ENCODE assay signal across 8 mouse cellular contexts in the genomic region with DNA sequence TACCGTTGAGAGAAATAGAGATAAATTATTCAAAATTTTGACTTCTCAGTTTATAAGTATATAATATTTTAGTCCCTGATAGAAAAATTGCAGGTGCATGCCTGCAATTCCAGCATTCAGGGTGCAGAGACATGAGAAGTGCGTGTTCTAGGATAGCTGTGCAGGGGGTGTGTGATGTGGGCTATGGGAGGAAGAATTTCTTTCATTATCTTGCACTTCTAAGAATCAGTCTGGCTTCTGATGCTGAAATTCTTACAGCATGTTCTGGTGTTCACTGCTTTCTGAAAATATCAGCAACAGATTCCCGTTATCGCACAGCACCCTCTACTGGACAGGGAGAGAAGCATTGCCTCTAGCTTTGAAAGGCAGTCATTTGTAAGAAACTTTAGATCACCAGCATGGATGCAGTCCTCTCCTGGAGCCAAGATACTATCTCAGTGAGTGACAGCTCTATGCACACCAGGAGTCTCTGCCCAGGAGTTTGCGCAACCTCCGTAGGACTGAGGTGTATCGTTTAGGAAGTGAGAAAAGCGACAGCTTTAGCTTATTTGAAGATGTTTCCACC.
A peak's percentile ranks its signal among the peaks of the same experiment; 100 is the strongest.
DNase-seq lines count a peak whose midpoint lies in the region; ATAC-seq and TF ChIP-seq lines count a peak whose summit lies in the region.

No protein-coding gene starts in this region.

- H3K4me2 ChIP-seq in intestine, embryonic 14.5 days (ENCODE audit: low read length): no peak overlapping the region
- H3K4me2 ChIP-seq in midbrain, postnatal 0 days (ENCODE audit: low read depth, low read length, poor library complexity, severe bottlenecking): peak overlapping the region; percentile 33; the same call in 1 of the 2 replicates
- H3K4me2 ChIP-seq in stomach, postnatal 0 days (replicated peaks; ENCODE audit: low read depth): 0 out of 2 replicates have a peak overlapping the region, but pooled peaks have one; percentile 21

- TF ChIP-seq CTCF in midbrain, postnatal 0 days (IDR thresholded peaks at IDR 0.05): peak; percentile 93
- peak; percentile 97 for TF ChIP-seq CTCF in stomach, postnatal 0 days (IDR thresholded peaks at IDR 0.05; ENCODE audit: low read depth)

- no peaks in the 10 kb centered on the region for H3K27me3 ChIP-seq in intestine, embryonic 14.5 days (replicated peaks; ENCODE audit: control insufficient read depth, insufficient read depth, low read length)
- no peaks in the 10 kb centered on the region for H3K27me3 ChIP-seq in midbrain, postnatal 0 days (ENCODE audit: insufficient read depth, low read length)
- no peaks in the 10 kb centered on the region for H3K27me3 ChIP-seq in stomach, postnatal 0 days (ENCODE audit: control insufficient read depth, insufficient read depth, low read length)

- H3K27ac ChIP-seq in intestine, embryonic 14.5 days (ENCODE audit: low read depth): no peak overlapping the region
- H3K27ac ChIP-seq in midbrain, postnatal 0 days (ENCODE audit: low read depth, low read length): no peak overlapping the region
- no peak overlapping the region for H3K27ac ChIP-seq in stomach, postnatal 0 days (replicated peaks)

- no peaks in the 10 kb centered on the region for H3K4me1 ChIP-seq in intestine, embryonic 14.5 days (replicated peaks; ENCODE audit: control insufficient read depth, insufficient read depth, low read length)
- H3K4me1 ChIP-seq in midbrain, postnatal 0 days (ENCODE audit: insufficient read depth, low read length): no peaks in the 10 kb centered on the region
- no peaks in the 10 kb centered on the region for H3K4me1 ChIP-seq in stomach, postnatal 0 days (replicated peaks; ENCODE audit: control insufficient read depth, insufficient read depth)

- H3K9ac ChIP-seq in intestine, embryonic 14.5 days (ENCODE audit: low read length): no peak overlapping the region
- no peak overlapping the region for H3K9ac ChIP-seq in midbrain, postnatal 0 days (replicated peaks; ENCODE audit: low read length, poor library complexity, severe bottlenecking)
- no peak overlapping the region for H3K9ac ChIP-seq in stomach, postnatal 0 days (ENCODE audit: low read length)

- intact Hi-C loops in left cerebral cortex, postnatal 36 days (cut with DNase I): loop anchor here (10.0 kb wide), 1 partner anchor 414 kb away; no protein-coding TSS in a partner anchor

- no peaks in the 10 kb centered on the region for H3K9me3 ChIP-seq in intestine, embryonic 14.5 days (ENCODE audit: control insufficient read depth, low read length)
- H3K9me3 ChIP-seq in midbrain, postnatal 0 days (ENCODE audit: low read length): no peaks in the 10 kb centered on the region
- H3K9me3 ChIP-seq in stomach, postnatal 0 days (ENCODE audit: control insufficient read depth, low read length): no peaks in the 10 kb centered on the region

- no peak overlapping the region for H3K4me3 ChIP-seq in intestine, embryonic 14.5 days (ENCODE audit: low read depth, low read length)
- H3K4me3 ChIP-seq in midbrain, postnatal 0 days (ENCODE audit: low read depth, low read length): no peak overlapping the region
- no peak overlapping the region for H3K4me3 ChIP-seq in stomach, postnatal 0 days (ENCODE audit: low read depth, low read length)

- H3K36me3 ChIP-seq in intestine, embryonic 14.5 days (ENCODE audit: control insufficient read depth, insufficient read depth, low read length): no peaks in the 10 kb centered on the region
- H3K36me3 ChIP-seq in midbrain, postnatal 0 days (ENCODE audit: insufficient read depth, low read length): no peaks in the 10 kb centered on the region
- no peaks in the 10 kb centered on the region for H3K36me3 ChIP-seq in stomach, postnatal 0 days (ENCODE audit: control insufficient read depth, insufficient read depth, low read length)

- 27% methylated on average over 8 of the region's 8 CpGs for WGBS in intestine, embryonic 14.5 days
- 25% methylated on average over 8 of the region's 8 CpGs for WGBS in midbrain, postnatal 0 days
- WGBS in stomach, postnatal 0 days: 18% methylated on average over 8 of the region's 8 CpGs

- DNase-seq in urinary bladder, adult 18-20 months (ENCODE audit: low spot score in 2 of 2): peak; percentile 25 to 31
- no peak for DNase-seq in urinary bladder, postnatal 10 days (ENCODE audit: low spot score)
- peak; percentile 38 for DNase-seq in cerebellum, adult 8-10 months
- peak; percentile 82 for DNase-seq in intestine, embryonic 14.5 days (ENCODE audit: low spot score)
- peak; percentile 48 to 63 for DNase-seq in left cerebral cortex, postnatal 36 days (ENCODE audit: low spot score in 2 of 2)
- DNase-seq in midbrain, postnatal 0 days (ENCODE audit: low spot score): peak; percentile 79
- DNase-seq in stomach, postnatal 0 days (ENCODE audit: low spot score): peak; percentile 66

- peak; percentile 98 for ATAC-seq in frontal cortex, adult (ENCODE audit: low TSS enrichment)
- ATAC-seq in intestine, embryonic 14.5 days (replicated peaks; ENCODE audit: low FRiP score, low TSS enrichment, low read depth): no peak
- ATAC-seq in midbrain, postnatal 0 days (ENCODE audit: low FRiP score): no peak
- no peak for ATAC-seq in stomach, postnatal 0 days (ENCODE audit: low FRiP score, low TSS enrichment)

- TF ChIP-seq EP300 in stomach, postnatal 0 days (optimal IDR thresholded peaks at IDR 0.05): no peak
